Mouse (Mus musculus) right cerebral cortex, adult 2 months (tissue): ENCODE measurements around the gene Hist1h2bb.
"Not testable (repeated sequence)": the region's sequence is repeated elsewhere in the genome, so short reads cannot be mapped to it uniquely, and the experiment has no call there.

Experiments
- DNase-seq, 2 experiments: peaks; one replicate each; pipeline ENCODE4 v3.0.0; 2021 to 2022; ENCODE audit warnings: low spot score in 2 of 2

Gene Hist1h2bb

DNA sequence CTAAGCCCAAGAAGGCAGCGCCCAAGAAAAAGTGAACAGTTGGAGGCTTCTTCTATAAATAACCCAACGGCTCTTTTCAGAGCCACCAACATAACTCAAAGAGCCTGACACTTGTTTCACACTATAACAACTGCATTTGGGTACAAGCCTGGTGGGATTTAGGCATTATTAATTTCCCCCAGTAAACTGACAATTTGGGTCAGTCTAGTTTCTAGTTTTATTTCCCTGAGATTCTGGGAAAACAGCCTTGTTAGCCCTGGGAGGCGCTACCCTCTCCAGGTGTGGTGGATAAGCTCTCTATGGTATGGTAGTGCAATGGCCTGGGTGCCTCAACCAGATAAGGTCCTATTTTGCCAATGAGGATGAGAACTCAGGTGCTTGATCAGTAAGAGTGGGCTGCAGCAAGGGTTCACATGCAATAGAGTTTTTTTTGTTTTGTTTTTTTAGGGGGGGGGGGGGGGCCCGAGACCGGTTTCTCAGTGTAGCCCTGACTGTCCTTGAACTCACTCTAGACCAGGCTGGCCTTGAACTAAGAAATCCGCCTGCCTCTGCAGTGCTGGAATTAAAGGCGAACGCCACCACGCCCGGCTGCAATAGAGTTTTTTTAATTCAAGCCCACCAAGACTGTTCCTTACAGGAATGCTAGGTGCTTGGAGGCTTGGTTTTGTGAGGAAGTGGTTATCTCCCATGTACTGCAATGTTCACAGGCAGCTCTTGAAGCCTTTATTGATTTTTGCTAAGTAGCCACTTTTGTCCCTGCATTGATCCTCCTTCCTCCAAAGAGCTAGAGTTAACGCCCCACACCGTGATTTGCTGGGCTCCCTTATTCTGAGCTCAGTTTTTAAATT is 18.0 kb downstream of the Hist1h2bb start:
- DNase-seq: no peak

DNA sequence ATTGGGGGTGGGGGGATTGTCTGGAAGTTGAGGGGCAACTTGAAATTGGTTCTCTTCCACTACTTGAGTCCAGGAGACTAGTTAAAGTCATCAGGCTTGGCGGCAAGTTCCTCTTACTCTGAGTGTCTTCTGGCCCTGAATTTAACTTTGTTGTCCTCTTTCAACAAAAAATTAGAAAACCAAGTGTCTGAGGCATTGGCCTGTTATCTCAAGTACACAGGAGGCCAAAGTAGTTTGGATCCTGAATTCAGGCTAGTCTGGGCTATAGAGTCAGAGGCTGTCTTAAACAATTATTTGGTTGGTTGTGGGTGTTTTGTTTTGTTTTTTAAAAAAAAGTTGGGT is 18.6 kb downstream of the Hist1h2bb start:
- no peak for DNase-seq

- DNase-seq: no peak
These were observed 20.2 kb downstream of the Hist1h2bb start for GRCm38 (mm10) chr13:23766772-23767171.

DNA sequence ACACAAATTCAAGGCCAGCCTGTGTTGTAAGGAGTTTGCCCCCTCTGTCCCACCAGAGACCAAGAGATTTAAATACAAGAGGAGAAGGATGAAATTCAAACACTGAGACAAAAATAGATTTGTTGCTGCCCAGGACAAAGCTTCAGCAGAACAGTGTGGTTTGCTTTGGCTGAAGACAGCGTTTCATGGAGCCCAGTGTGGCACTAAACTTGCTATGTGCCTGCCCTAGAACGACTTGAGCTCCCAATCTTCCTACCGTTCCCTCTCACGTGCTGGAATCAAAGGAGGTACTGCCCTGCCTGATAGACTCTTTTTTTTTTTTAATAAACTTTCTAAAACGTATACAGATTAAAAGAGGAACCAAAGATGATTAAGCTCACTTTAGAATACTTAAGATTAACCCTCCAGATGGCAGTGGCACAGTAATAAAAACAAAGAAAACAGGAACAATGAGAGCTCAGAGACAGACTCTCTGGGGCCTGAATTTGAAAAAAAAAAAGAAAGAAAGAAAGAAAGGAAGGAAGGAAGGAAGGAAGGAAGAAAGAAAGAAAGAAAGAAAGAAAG is 22.4 kb downstream of the Hist1h2bb start:
- DNase-seq: no peak

- not testable (repeated sequence) for DNase-seq
These were observed 23.1 kb downstream of the Hist1h2bb start, which contains the start of gene Trim38 for GRCm38 (mm10) chr13:23769613-23770012. Gene Trim38, plus strand, starts transcription at chr13:23769913.

GRCm38 (mm10) chr13:23772561-23773313 is 26.2 kb downstream of the Hist1h2bb start:
- DNase-seq: peak; percentile 36 to 39

- no peak for DNase-seq
These were observed 31.8 kb downstream of the Hist1h2bb start for GRCm38 (mm10) chr13:23778339-23778738.

- DNase-seq: no peak
These were observed 32.5 kb downstream of the Hist1h2bb start for GRCm38 (mm10) chr13:23779025-23779424.

GRCm38 (mm10) chr13:23792520-23792919 is 46.0 kb downstream of the Hist1h2bb start:
- peak; percentile 46 to 70 for DNase-seq
